Mouse (Mus musculus) mature B cell (primary cell): ENCODE measurements around the gene Acot8.

Experiments
- in situ Hi-C: fragments of 300-500 bp; cut with MboI; formaldehyde crosslinking; loops from 2 replicates; pipeline ENCODE4 v1.14.3; 2019

Gene Acot8

DNA sequence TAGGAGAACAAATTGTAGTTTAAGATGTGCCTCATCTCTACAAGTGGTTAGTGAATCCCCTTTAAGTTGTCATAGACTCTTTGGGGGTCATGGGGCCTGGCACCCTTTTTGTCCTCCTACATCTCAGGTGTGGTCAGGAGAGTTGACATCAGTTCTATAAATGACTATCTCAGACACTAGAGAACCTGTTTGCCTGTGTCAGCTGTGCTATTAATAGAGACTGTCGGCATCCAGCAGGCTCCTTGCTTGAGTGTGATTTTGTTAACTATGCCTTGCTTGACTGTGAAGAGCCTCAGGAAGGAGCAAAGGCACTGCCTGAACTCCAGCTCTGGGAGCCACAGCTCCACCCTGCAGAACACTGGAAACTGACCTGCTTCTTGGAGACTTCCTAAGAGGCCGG lies 49.9 kb downstream of the Acot8 start:
- in situ Hi-C loops: no loop called here

DNA sequence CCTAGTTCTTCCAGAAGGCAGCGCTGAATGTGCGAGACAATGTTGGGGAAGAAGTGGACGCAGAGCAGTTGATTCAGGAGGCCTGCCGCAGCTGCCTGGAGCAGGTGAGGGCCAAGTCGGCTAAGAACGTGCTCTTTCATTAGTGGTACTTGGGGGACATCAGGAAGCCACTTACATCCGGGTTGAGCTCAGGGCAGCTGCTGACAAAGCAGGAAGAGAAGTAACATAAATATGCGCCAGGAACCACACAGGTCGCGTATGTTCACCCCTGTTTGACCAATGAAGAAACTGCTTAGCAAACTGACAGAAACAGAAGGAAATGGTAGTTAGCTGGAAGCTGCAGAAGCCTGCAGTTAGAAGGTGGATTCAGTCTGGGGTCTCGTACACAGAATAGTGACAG lies 50.6 kb downstream of the Acot8 start:
- in situ Hi-C loops: no loop called here

DNA sequence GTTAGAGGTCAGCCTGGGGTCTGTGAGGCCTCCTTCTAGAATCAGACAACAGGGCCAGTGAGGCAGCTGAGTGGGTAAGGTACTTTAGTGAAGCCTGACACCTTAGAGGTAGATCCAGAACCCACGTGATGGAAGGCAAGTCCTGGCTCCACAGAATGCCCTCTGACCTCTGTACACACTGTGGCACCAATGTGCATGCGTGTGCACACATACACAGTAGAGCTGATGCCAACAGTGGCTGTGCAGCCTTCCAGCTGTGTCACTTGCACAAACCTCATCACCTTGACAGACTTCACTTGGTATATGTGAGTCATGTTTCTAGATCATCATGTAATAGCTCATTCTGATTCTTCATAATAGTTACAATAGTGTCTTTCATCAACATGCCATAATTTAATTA lies 52.2 kb downstream of the Acot8 start:
- in situ Hi-C loops: no loop called here

DNA sequence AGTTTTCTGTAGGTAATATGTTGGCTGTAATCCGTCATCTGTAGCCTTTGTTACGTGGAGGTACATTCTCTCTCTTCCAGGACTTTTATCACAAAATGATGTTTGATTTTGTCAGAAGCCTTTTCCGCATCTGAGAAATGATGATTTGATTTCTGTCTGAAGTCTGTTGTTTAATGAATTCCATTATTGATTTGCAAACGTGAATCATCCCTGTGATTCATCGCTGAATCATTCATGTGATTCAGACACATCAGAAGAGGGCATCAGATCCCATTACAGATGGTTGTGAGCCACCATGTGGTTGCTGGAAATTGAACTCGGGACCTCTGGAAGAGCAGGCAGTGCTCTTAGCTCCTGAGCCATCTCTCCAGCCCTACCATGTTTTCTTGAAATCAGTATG lies 55.7 kb downstream of the Acot8 start:
- in situ Hi-C loops: loop anchor here (25.0 kb wide), 1 partner anchor 337 kb away; the partner anchor contains the start of genes Matn4 and Rbpjl

DNA sequence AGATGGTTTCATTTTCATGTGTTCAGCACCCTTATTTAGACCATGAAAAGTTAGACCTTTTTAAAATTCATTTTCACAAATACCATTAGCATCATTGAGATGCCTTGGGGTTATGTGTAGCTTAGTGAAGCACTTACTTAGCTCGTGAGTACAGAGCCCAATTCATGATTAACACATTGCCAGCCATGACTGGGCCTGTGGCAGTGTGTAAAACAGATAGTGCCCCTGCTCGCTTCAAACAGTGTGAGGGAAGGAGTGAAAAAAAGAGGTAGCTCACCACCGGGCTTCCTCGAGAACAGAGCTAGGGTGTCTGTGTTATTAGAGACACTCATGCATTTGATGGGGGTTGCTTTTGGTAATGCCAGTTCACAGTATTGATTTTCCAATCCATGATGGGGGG lies 56.5 kb downstream of the Acot8 start:
- in situ Hi-C loops: loop anchor here (25.0 kb wide), 1 partner anchor 336 kb away; the partner anchor contains the start of genes Matn4 and Rbpjl

DNA sequence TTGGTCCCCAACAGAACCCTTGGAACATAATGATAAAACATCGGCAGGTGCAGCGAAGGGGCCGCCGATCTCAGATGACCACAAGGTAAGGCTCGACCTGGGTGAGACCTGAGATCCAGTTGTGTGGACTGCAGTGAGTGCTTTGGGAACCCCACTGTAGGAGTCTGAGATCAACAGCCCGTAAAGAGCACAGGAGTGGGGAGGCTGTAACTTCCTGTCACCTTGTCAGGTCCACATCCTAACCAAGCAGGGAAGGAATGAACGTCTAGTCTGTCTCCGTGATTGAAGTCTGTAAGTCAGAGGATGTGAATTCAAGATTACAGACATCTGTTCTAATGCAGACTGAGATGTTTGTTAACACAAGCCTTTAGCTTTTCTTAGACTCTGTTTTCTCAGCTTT lies 58.0 kb downstream of the Acot8 start:
- in situ Hi-C loops: loop anchor here (25.0 kb wide), 1 partner anchor 334 kb away; the partner anchor contains the start of genes Matn4 and Rbpjl

DNA sequence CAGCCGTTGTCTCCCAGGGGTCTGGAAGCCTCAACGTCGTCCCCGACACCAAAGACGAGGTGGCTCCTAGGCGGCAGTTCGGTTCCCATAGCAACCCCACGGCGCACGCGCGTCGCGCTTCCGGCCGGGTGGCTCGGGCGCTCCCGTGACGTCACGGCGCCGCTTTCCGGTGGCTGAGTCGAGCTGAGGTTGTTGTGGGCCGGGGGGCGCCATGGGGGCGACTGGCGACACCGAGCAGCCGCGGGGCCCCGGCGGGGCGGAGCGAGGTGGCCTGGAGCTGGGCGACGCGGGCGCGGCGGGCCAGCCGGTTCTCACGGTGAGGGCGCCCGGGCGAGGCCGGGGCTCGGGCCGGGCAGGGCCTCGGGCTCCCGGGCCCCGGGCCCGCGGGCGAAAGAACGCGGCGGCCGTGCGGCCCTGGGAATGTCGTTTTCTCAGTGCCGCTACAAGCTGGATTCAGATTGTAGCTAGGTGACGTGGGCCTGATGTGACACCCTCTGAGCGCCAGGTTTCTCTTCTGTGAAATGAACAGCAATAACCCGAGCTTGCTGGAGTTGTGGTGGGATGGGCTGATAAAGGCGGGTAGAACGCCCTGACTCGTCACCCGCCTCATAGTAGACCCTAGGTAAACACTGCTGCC lies 58.7 kb downstream of the Acot8 start, which contains the start of the genes Wfdc3 and Dnttip1:
TSS of gene Wfdc3 (minus strand) at position 89 of the 637 bp plus-strand sequence.
TSS of gene Dnttip1 (plus strand) at position 141 of the 637 bp plus-strand sequence.
- in situ Hi-C loops: loop anchor here (25.0 kb wide), 1 partner anchor 334 kb away; the partner anchor contains the start of genes Matn4 and Rbpjl

DNA sequence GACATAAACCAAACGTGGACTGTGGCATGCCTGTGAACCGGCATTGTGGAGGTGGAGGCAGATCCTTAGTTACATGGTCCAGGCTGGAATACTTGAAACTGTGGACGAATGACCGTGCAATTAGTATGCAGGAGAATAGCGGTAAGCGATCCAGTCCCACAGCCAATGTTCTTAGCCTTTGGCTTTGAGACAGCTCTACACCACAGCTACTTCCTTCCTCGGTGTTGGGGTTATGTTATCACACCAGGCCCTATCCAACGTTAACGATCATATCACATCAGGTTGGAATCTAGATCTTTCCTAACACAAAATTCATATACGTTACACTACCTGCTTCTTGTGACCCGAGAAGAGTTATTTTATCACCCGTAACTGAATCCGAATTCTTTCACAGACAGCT lies 59.7 kb downstream of the Acot8 start:
- in situ Hi-C loops: loop anchor here (25.0 kb wide), 1 partner anchor 333 kb away; the partner anchor contains the start of genes Matn4 and Rbpjl
